Mouse (Mus musculus) spleen, adult 18-20 months (tissue): ENCODE results near the gene Pcnx2.

Experiments used
- DNase-seq, 2 experiments: peaks; one replicate each; pipeline ENCODE4 v3.0.0; 2022; ENCODE audit warnings: mixed read lengths in 2 of 2

Pcnx2 gene

GRCm38 (mm10) chr8:125747390-125747789, 150.7 kb downstream of the Pcnx2 start:
- no peak for DNase-seq

- DNase-seq = no peak
Measured at GRCm38 (mm10) chr8:125744914-125745576, 153.1 kb downstream of the Pcnx2 start.

GRCm38 (mm10) chr8:125742406-125742805, 155.7 kb downstream of the Pcnx2 start:
- DNase-seq = no peak

GRCm38 (mm10) chr8:125741855-125742254, 156.3 kb downstream of the Pcnx2 start:
- DNase-seq = no peak

- DNase-seq = no peak
Measured at GRCm38 (mm10) chr8:125741377-125741776, 156.7 kb downstream of the Pcnx2 start.

GRCm38 (mm10) chr8:125740655-125741054, 157.5 kb downstream of the Pcnx2 start:
- no peak for DNase-seq

- no peak for DNase-seq
Measured at GRCm38 (mm10) chr8:125738956-125739355, 159.2 kb downstream of the Pcnx2 start.

GRCm38 (mm10) chr8:125733964-125734956, 163.9 kb downstream of the Pcnx2 start:
- DNase-seq = peak; percentile 74 to 89

- DNase-seq = no peak
Measured at GRCm38 (mm10) chr8:125729746-125730145, 168.4 kb downstream of the Pcnx2 start, which contains the start of gene Ntpcr. Gene Ntpcr (plus strand): TSS chr8:125729963.

GRCm38 (mm10) chr8:125727797-125728196, 170.3 kb downstream of the Pcnx2 start:
- no peak for DNase-seq

- DNase-seq = no peak
Measured at GRCm38 (mm10) chr8:125726986-125727385, 171.1 kb downstream of the Pcnx2 start.

GRCm38 (mm10) chr8:125726143-125726542, 172.0 kb downstream of the Pcnx2 start:
- no peak for DNase-seq

GRCm38 (mm10) chr8:125725037-125725820, 172.9 kb downstream of the Pcnx2 start:
- peak; percentile 29 to 31 for DNase-seq

- no peak for DNase-seq
Measured at GRCm38 (mm10) chr8:125723437-125723836, 174.7 kb downstream of the Pcnx2 start.

GRCm38 (mm10) chr8:125722675-125723074, 175.4 kb downstream of the Pcnx2 start:
- no peak for DNase-seq

- no peak for DNase-seq
Measured at GRCm38 (mm10) chr8:125718914-125719313, 179.2 kb downstream of the Pcnx2 start.

GRCm38 (mm10) chr8:125716613-125717012, 181.5 kb downstream of the Pcnx2 start:
- DNase-seq = no peak

GRCm38 (mm10) chr8:125716211-125716610, 181.9 kb downstream of the Pcnx2 start:
- no peak for DNase-seq

- DNase-seq = no peak
Measured at GRCm38 (mm10) chr8:125711514-125711913, 186.6 kb downstream of the Pcnx2 start.

GRCm38 (mm10) chr8:125709171-125709570, 188.9 kb downstream of the Pcnx2 start:
- no peak for DNase-seq

- no peak for DNase-seq
Measured at GRCm38 (mm10) chr8:125705816-125706215, 192.3 kb downstream of the Pcnx2 start.

GRCm38 (mm10) chr8:125704434-125704833, 193.7 kb downstream of the Pcnx2 start:
- DNase-seq = no peak
